Mouse (Mus musculus) midbrain, embryonic 16.5 days (tissue): ENCODE results near the gene Atrx. TPM values are rescaled to one million over a fixed set of nuclear protein-coding genes. Genes with fewer than 3 reads are reported as not detected.
"Not testable (repeated sequence)": the region's sequence is repeated elsewhere in the genome, so short reads cannot be mapped to it uniquely, and the experiment has no call there.

Source experiments
- ATAC-seq: fragments of 200-750 bp; cut with Nextera tagmentation; 2 replicates; pipeline ENCODE4 v1.8.0; 2017; ENCODE audit warnings: moderate TSS enrichment
- H3K27ac ChIP-seq: fragments of 300-500 bp; sonication (generic); 2 replicates; pipeline ENCODE4 v1.5.1; 2014; ENCODE audit warnings: mild to moderate bottlenecking, low read length, mixed read lengths
- H3K27me3 ChIP-seq: fragments of 300-500 bp; sonication (generic); 2 replicates; pipeline ENCODE4 v1.6.1; 2014; ENCODE audit warnings: low read depth, low read length, mixed read lengths; ENCODE audit not compliant: control insufficient read depth, insufficient read depth
- H3K36me3 ChIP-seq: fragments of 300-500 bp; sonication (generic); 2 replicates; pipeline ENCODE4 v1.6.1; 2014; ENCODE audit warnings: mild to moderate bottlenecking, low read length, moderate library complexity, mixed read lengths; ENCODE audit not compliant: control insufficient read depth, insufficient read depth
- H3K4me1 ChIP-seq: fragments of 300-500 bp; sonication (generic); 2 replicates; pipeline ENCODE4 v1.6.1; 2014; ENCODE audit warnings: mild to moderate bottlenecking, low read length, mixed read lengths; ENCODE audit not compliant: control insufficient read depth, insufficient read depth
- H3K4me2 ChIP-seq: fragments of 300-500 bp; sonication (generic); 2 replicates; pipeline ENCODE4 v1.6.1; 2014; ENCODE audit warnings: mild to moderate bottlenecking, low read length, mixed read lengths
- H3K4me3 ChIP-seq: fragments of 300-500 bp; sonication (generic); 2 replicates; pipeline ENCODE4 v1.5.1; 2014; ENCODE audit warnings: low read depth, mild to moderate bottlenecking, low read length, moderate library complexity, mixed read lengths
- H3K9ac ChIP-seq: fragments of 300-500 bp; sonication (generic); 2 replicates; pipeline ENCODE4 v1.6.1; 2014; ENCODE audit warnings: low read depth, low read length, mixed read lengths
- H3K9me3 ChIP-seq: fragments of 300-500 bp; sonication (generic); replicated peaks from 2 replicates; pipeline ENCODE4 v1.6.1; 2014; ENCODE audit warnings: mild to moderate bottlenecking, low read length, mixed read lengths; ENCODE audit not compliant: control insufficient read depth, poor library complexity, severe bottlenecking
- WGBS: fragments of 180-500 bp; shearing (Covaris S2); extraction: QIAGEN DNeasy Blood & Tissue Kit; methylation state at CpG from one replicate; pipeline ENCODE4 v1.1.7; 2014; 5-methylcytosine and 5-hydroxymethylcytosine counted together
- polyA plus RNA-seq: library from polyadenylated mRNA; unstranded; fragments of >200 nt; fragmentation: Nextera tagmentation; extraction: Ambion mirVana; gene quantifications from 2 replicates; pipeline ENCODE4 v1.2.1, GENCODE M21; 2015

The Atrx gene
- polyA plus RNA-seq, 1 experiment from 2014 or later: 262 TPM

DNA sequence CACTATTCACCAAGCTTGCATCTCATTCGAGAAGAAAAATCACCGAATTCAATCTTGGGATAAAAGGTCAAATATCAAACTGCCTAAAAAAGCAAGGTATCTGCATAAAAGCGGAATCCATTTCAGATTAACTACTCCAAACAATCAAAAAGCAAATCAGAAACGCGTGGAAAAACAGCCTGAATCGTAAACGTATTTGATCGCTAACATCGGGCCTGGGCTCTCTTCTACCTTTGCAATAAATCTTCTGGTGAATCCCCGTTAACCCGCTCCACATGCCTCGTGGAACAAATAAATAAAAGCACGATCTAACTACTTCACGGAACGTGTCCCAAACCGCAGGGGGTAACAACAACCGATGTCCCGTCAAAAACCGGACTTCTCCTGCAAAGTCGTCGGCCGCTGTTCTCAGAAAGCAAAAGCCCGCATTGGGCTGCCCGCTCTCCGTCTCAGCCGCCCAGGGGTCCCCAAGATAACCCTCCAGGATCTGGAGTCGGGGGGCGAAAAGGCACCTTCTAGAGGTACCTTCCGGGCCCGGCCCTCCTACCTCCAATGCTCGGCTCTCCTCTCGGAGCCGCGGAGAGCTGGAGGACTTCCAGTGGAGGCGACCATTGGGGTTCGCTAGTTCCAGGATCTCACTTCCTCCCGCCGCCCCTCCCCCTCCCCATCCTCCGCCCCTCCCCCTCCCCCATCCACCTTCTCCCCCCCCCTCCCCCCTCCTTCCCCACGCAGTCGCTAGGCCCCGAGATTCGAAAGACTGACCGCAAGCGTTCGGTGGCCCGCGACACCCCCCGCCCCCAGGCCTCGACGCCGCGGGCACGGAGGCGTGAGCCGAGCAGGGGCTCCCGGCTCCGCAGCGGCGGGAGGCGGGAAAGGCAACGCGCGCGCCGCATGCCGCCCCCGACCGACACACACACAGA, 1.0 kb downstream of the Atrx start:
- Histone ChIP-seq H3K27ac (peak overlapping the region; percentile 94), H3K4me3 (peak overlapping the region; percentile 64), H3K4me2 (peak overlapping the region; percentile 55), H3K9ac (peak overlapping the region; percentile 85), H3K4me1 (peaks cover 11% of the 10 kb centered on the region; the same call in 1 of the 2 replicates), H3K9me3 (no peaks in the 10 kb centered on the region), H3K27me3 (no peaks in the 10 kb centered on the region), H3K36me3 (no peaks in the 10 kb centered on the region)
- WGBS: 20% methylated on average over 48 of the region's 69 CpGs
- peak; percentile 65 for ATAC-seq

DNA sequence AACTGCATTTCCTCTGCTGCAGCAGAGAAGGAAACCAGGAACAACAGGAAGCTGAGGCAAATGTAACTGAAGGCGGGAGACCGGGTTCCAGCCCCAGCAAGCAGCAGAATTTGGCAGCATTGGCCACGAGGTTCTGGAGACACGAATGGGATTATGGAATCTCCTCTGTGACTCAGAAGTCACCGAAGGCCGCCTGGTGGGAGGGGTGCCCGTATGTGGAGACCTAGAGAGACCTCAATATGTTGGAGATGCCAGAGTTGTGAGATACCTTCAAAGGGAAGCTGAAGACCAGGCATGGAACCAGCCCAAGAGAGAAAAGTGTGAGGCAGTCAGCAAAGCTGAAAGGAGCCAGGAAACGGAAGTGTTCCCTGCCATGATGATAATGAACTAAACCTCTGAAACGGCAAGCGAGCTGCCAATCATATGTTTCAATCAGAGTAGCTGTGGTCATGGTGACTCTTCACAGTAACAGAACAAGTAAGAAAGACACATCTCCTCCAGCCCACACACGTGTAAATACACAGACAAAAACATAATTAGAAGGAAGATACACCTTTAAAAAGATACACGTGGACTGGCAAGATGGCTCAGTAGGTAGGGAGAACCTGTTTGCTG, 3.0 kb downstream of the Atrx start:
- Histone ChIP-seq H3K4me1 (peaks cover 11% of the 10 kb centered on the region; the same call in 1 of the 2 replicates), H3K27ac (no peak overlapping the region), H3K27me3 (no peaks in the 10 kb centered on the region), H3K9me3 (no peaks in the 10 kb centered on the region), H3K9ac (no peak overlapping the region), H3K4me2 (peak overlapping the region; percentile 55), H3K4me3 (no peak overlapping the region), H3K36me3 (no peaks in the 10 kb centered on the region)
- WGBS: 76% methylated on average over 12 of the region's 12 CpGs
- no peak for ATAC-seq

DNA sequence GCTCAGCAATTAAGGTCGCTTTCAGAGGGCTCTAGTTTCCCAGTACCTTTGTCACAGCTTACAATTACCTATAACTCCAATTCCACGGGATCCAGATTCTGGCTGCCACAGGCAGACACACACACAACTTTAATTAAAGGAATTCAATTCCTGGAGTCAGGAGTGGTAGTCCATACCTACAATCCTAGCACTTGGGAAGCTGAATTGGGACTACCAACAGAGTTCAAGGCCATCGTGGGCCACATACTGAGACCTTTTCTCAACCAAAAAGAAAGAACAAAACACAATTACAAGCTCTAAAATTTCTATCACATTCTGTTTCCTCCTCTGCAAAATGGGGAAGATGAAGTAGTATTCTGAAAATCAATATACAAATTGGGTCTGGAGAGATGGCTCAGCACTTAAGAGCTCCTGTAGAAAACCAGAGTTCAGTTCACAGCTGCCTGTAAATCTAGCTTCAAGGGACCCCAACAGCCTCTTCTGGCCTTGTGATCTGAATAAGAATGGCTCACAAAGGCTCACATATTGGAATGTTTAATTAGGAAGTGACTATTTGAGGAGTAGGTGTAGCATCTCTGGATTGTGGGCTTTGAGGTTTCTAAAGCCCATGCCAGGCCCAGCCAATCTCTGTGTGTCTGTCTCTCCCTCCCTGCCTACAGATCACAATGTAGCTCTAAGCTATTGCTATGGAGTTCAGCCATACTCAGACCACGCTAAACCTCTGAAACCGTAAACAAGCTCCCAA, 4.7 kb downstream of the Atrx start:
- Histone ChIP-seq H3K4me3 (no peak overlapping the region), H3K9me3 (no peaks in the 10 kb centered on the region), H3K9ac (no peak overlapping the region), H3K27ac (no peak overlapping the region), H3K4me1 (peaks cover 11% of the 10 kb centered on the region; the same call in 1 of the 2 replicates), H3K36me3 (no peaks in the 10 kb centered on the region), H3K4me2 (no peak overlapping the region), H3K27me3 (no peaks in the 10 kb centered on the region)
- no peak for ATAC-seq
- 80% methylated on average over 5 of the region's 5 CpGs for WGBS

GRCm38 (mm10) chrX:105923896-105924295, 5.3 kb downstream of the Atrx start:
- ATAC-seq: no peak
- H3K27ac ChIP-seq: no peak overlapping the region
- H3K4me3 ChIP-seq: no peak overlapping the region
- H3K4me1 ChIP-seq: peaks cover 11% of the 10 kb centered on the region; the same call in 1 of the 2 replicates
- H3K36me3 ChIP-seq: no peaks in the 10 kb centered on the region
- H3K9me3 ChIP-seq: no peaks in the 10 kb centered on the region
- no peak overlapping the region for H3K4me2 ChIP-seq
- no peaks in the 10 kb centered on the region for H3K27me3 ChIP-seq
- no peak overlapping the region for H3K9ac ChIP-seq
- no CpG with 5 or more reads among the region's 1 CpGs for WGBS

GRCm38 (mm10) chrX:105922986-105923385, 6.2 kb downstream of the Atrx start:
- ATAC-seq: not testable (repeated sequence)
- WGBS: 93% methylated on average over 7 of the region's 7 CpGs

GRCm38 (mm10) chrX:105921421-105921820, 7.8 kb downstream of the Atrx start:
- H3K27me3 ChIP-seq: no peaks in the 10 kb centered on the region
- no peak overlapping the region for H3K4me2 ChIP-seq
- H3K4me1 ChIP-seq: peaks cover 6% of the 10 kb centered on the region; the same call in 1 of the 2 replicates
- 92% methylated on average over 2 of the region's 2 CpGs for WGBS
- no peaks in the 10 kb centered on the region for H3K36me3 ChIP-seq
- H3K9ac ChIP-seq: no peak overlapping the region
- no peak overlapping the region for H3K4me3 ChIP-seq
- H3K9me3 ChIP-seq: no peaks in the 10 kb centered on the region
- no peak for ATAC-seq
- H3K27ac ChIP-seq: no peak overlapping the region

More at GRCm38 (mm10) chrX:105922986-105923385, 6.2 kb downstream of the Atrx start:
- H3K9ac ChIP-seq, H3K27me3 ChIP-seq, H3K4me3 ChIP-seq, H3K4me2 ChIP-seq, H3K36me3 ChIP-seq, H3K9me3 ChIP-seq, H3K27ac ChIP-seq: not testable (repeated sequence)
- H3K4me1 ChIP-seq: peaks cover 11% of the 10 kb centered on the region; the same call in 1 of the 2 replicates

- no peaks in the 10 kb centered on the region for H3K4me1 ChIP-seq
- no peak overlapping the region for H3K27ac ChIP-seq
- no peaks in the 10 kb centered on the region for H3K9me3 ChIP-seq
- WGBS: 89% methylated on average over 3 of the region's 3 CpGs
- H3K4me2 ChIP-seq: no peak overlapping the region
- no peak for ATAC-seq
- H3K36me3 ChIP-seq: no peaks in the 10 kb centered on the region
- no peaks in the 10 kb centered on the region for H3K27me3 ChIP-seq
- H3K4me3 ChIP-seq: no peak overlapping the region
- H3K9ac ChIP-seq: no peak overlapping the region
Observed at GRCm38 (mm10) chrX:105911728-105912127, 17.5 kb downstream of the Atrx start.

DNA sequence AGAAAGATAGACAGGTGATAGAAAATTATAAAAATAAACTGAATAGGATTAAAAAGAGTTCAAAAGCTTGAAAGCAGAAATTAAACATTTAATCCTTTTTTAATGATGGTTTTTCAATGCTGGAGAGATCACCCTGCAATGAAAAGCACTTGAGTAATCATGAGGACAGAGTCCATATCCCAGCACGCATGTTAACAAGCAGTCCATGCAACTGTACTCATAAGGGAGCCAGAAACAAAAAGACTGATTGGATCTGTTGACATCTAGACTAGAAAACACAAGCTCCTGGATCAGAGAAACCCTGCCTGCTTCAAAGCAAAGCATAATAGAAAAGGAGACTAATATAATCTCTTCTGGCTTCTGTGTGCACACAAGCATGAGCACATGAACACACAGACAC, 27.6 kb downstream of the Atrx start:
- Histone ChIP-seq H3K9me3 (no peaks in the 10 kb centered on the region), H3K27ac (no peak overlapping the region), H3K9ac (no peak overlapping the region), H3K4me3 (no peak overlapping the region), H3K27me3 (no peaks in the 10 kb centered on the region), H3K36me3 (no peaks in the 10 kb centered on the region), H3K4me2 (no peak overlapping the region), H3K4me1 (no peaks in the 10 kb centered on the region)
- no peak for ATAC-seq
- WGBS: 65% methylated on average over 1 of the region's 1 CpGs
